Mouse (Mus musculus) kidney, embryonic 16.5 days (tissue): Measurements from ENCODE around the gene Iqgap2. TPM values are rescaled to one million over a fixed set of nuclear protein-coding genes. Genes with fewer than 3 reads are reported as not detected.

ENCODE experiments used
- ATAC-seq: fragments of 200-750 bp; cut with Nextera tagmentation; 2 replicates; pipeline ENCODE4 v1.8.0; 2017; ENCODE audit warnings: moderate TSS enrichment; ENCODE audit not compliant: low FRiP score, low TSS enrichment
- H3K27ac ChIP-seq: fragments of 300-500 bp; sonication (generic); 2 replicates; pipeline ENCODE4 v1.5.1; 2014; ENCODE audit warnings: low read length
- H3K27me3 ChIP-seq: fragments of 300-500 bp; sonication (generic); 2 replicates; pipeline ENCODE4 v1.6.1; 2014; ENCODE audit warnings: low read length, control low read depth, mixed read lengths; ENCODE audit not compliant: insufficient read depth
- H3K36me3 ChIP-seq: fragments of 300-500 bp; sonication (generic); 2 replicates; pipeline ENCODE4 v1.6.1; 2014; ENCODE audit warnings: low read length, control low read depth, mixed read lengths; ENCODE audit not compliant: insufficient read depth
- H3K4me1 ChIP-seq: fragments of 300-500 bp; sonication (generic); 2 replicates; pipeline ENCODE4 v1.6.1; 2014; ENCODE audit warnings: low read length, control low read depth, mixed read lengths; ENCODE audit not compliant: insufficient read depth
- H3K4me2 ChIP-seq: fragments of 300-500 bp; sonication (generic); replicated peaks from 2 replicates; pipeline ENCODE4 v1.6.1; 2014; ENCODE audit warnings: low read depth, low read length
- H3K4me3 ChIP-seq: fragments of 300-500 bp; sonication (generic); 2 replicates; pipeline ENCODE4 v1.5.1; 2014; ENCODE audit warnings: mild to moderate bottlenecking, low read length
- H3K9ac ChIP-seq: fragments of 300-500 bp; sonication (generic); replicated peaks from 2 replicates; pipeline ENCODE4 v1.6.1; 2014; ENCODE audit warnings: low read length
- H3K9me3 ChIP-seq: fragments of 300-500 bp; sonication (generic); 2 replicates; pipeline ENCODE4 v1.6.1; 2016; ENCODE audit warnings: low read length, control low read depth
- WGBS: fragments of 180-500 bp; shearing (Covaris S2); extraction: QIAGEN DNeasy Blood & Tissue Kit; methylation state at CpG from one replicate; pipeline ENCODE4 v1.1.7; 2014; 5-methylcytosine and 5-hydroxymethylcytosine counted together
- polyA plus RNA-seq: library from polyadenylated mRNA; unstranded; fragments of >200 nt; fragmentation: Nextera tagmentation; extraction: Ambion mirVana; gene quantifications from 2 replicates; pipeline ENCODE4 v1.2.1, GENCODE M21; 2015

Iqgap2 gene
- polyA plus RNA-seq, 1 experiment from 2014 or later, result 10.5 TPM

DNA sequence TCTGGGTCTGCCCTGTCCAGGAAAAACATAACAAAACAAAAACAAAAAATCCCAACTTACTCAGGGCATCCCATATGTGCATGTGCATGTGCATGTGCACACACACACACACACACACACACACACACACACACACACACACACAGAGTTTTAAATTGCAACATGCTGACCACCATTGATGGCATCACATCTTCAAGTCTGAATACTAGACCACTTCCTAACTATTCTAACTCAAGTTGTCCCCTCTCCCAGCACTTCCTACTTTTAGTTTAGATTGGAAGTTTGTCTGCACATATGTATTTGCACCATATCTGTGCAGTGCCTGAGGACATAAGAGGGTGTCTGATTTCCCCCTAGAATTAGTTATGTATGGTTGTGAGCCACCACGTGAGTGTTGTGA lies 49.8 kb downstream of the Iqgap2 start:
- H3K4me3 ChIP-seq, result no peak overlapping the region
- no peak overlapping the region for H3K27ac ChIP-seq
- no peak overlapping the region for H3K4me2 ChIP-seq
- H3K36me3 ChIP-seq, result no peaks in the 10 kb centered on the region
- no peaks in the 10 kb centered on the region for H3K9me3 ChIP-seq
- 81% methylated on average over 1 of the region's 1 CpGs for WGBS
- H3K27me3 ChIP-seq, result no peaks in the 10 kb centered on the region
- no peak for ATAC-seq
- peaks cover 5% of the 10 kb centered on the region for H3K4me1 ChIP-seq
- no peak overlapping the region for H3K9ac ChIP-seq

DNA sequence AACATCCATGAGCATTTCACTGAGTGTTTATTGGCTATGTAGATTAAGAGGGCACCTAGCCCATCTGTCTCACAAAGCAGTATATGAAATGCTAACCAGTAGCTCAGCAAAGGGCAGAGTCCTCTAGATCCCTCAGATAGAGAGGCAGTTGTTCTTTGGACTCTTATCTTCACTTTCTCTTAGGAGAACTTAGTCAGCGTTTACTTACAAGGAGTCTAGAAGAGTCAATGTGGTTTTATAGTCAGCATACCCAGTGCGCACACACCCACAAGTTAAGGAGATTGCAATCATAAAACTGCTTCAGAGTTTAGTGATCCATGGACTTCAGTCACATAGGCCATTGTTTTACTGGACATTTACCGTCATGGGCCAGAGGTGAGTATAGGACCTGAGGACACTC lies 54.8 kb downstream of the Iqgap2 start:
- peak; percentile 63 for ATAC-seq
- Histone ChIP-seq H3K4me3 (no peak overlapping the region), H3K36me3 (no peaks in the 10 kb centered on the region), H3K27ac (peak overlapping the region; percentile 3; the same call in 1 of the 2 replicates), H3K27me3 (no peaks in the 10 kb centered on the region), H3K9ac (no peak overlapping the region), H3K4me2 (no peak overlapping the region), H3K4me1 (peaks cover 5% of the 10 kb centered on the region), H3K9me3 (no peaks in the 10 kb centered on the region)
- WGBS, result 46% methylated on average over 3 of the region's 3 CpGs

DNA sequence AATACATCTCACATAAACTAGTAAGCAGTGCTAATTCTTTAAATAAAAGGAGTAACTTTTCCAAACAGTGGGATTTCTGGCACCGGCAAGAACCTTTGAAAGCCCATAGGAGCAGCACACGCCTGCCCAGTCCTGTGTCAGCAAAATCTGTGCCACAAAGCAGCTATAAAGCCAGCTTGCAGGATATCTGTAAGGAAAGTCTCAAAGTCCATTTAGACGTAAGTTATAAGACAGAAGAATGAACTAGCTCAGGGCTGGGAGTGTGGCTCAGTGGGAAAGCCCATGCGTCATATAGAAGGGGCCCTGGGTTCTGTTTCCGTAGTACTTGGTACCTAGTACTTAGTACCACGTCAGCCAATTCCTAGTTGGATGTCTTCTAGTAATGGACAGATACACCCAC lies 58.2 kb downstream of the Iqgap2 start:
- Histone ChIP-seq H3K4me3 (no peak overlapping the region), H3K4me1 (peaks cover 5% of the 10 kb centered on the region), H3K4me2 (no peak overlapping the region), H3K27me3 (no peaks in the 10 kb centered on the region), H3K9me3 (no peaks in the 10 kb centered on the region), H3K9ac (no peak overlapping the region), H3K36me3 (no peaks in the 10 kb centered on the region), H3K27ac (no peak overlapping the region)
- 87% methylated on average over 6 of the region's 6 CpGs for WGBS
- no peak for ATAC-seq

DNA sequence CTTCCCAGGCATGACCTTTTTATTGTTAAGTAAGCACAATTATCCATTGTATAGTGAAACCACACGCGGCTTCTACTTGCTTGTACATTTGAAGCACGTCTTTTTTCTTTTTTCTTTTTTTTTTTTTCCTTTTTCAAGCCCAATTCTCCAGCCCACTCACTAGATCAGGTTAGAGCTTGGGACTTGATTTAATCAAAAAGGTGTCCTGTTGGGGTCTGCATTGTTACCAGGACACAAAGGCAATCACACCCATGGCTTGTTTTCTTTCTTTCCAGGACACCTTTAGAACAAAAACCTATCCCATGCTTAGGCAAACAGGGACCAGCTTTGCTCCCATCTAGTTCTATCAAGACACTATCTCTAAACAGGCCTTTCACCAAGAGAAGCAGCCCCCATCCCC lies 59.0 kb downstream of the Iqgap2 start:
- no peak for ATAC-seq
- 58% methylated on average over 3 of the region's 3 CpGs for WGBS
- H3K4me1 ChIP-seq, result peaks cover 5% of the 10 kb centered on the region

DNA sequence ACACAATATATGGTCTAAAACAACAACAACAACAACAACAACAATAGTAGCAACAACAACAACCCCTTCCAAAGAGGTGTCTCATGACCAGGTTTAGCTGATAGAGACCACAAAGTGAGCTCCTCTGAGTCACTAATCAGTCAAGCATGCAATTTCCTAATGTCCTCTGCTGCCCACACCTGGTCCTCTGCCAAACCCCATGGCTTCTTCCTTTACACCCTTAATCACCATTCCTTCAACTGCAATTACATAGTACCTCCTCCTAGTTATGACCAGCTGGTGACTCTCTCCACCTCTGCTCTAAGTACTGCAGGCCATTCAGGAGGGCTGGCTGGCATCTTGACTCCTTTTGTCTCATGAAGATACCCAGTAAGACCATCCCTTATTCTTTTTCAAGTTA lies 60.0 kb downstream of the Iqgap2 start:
- H3K4me1 ChIP-seq, result no peaks in the 10 kb centered on the region
- H3K27ac ChIP-seq, result no peak overlapping the region
- H3K27me3 ChIP-seq, result no peaks in the 10 kb centered on the region
- ATAC-seq, result no peak
- H3K4me2 ChIP-seq, result no peak overlapping the region
- no peaks in the 10 kb centered on the region for H3K36me3 ChIP-seq
- no peak overlapping the region for H3K9ac ChIP-seq
- H3K9me3 ChIP-seq, result no peaks in the 10 kb centered on the region
- no peak overlapping the region for H3K4me3 ChIP-seq

More for the DNA sequence above, 59.0 kb downstream of the Iqgap2 start:
- H3K27me3 ChIP-seq, result no peaks in the 10 kb centered on the region
- H3K4me3 ChIP-seq, result no peak overlapping the region
- no peak overlapping the region for H3K27ac ChIP-seq
- no peaks in the 10 kb centered on the region for H3K36me3 ChIP-seq
- H3K9ac ChIP-seq, result no peak overlapping the region
- no peak overlapping the region for H3K4me2 ChIP-seq
- no peaks in the 10 kb centered on the region for H3K9me3 ChIP-seq

DNA sequence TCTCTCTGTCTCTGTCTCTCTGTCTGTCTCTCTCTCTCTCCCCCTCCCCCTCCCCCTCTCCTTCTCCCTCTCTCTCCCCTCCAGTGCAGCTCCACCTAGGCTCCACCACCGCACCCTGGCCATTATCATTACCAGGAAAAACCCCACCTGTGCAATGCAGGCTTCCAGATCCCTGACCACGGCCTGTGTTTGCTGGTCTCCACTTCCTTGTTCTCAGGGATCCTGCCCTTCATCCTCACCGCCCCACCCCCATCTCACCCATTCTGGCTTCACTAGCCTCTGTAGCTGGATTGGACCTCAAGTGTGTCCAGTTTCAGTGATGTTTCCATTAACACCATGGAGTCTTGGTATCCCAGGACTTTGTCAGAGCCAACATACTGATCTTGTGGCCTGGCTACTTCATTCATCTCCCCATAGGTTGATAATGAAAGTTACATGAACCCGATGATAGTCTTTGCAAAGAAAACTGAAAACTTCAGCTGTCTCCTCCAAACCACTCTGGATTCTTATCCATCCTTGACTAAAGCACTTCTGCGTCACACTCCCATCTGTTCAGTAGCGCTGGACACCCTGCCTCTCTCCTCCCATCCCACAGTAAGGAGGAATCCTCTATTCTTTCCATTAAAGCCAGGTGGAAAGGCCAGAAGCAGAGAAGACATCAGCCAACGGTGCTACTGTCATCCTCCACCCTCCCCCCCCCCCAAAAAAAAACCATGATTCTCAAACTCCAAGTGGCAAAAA lies 62.1 kb downstream of the Iqgap2 start:
- no peaks in the 10 kb centered on the region for H3K4me1 ChIP-seq
- no peaks in the 10 kb centered on the region for H3K27me3 ChIP-seq
- no peak overlapping the region for H3K9ac ChIP-seq
- no peaks in the 10 kb centered on the region for H3K9me3 ChIP-seq
- WGBS, result 83% methylated on average over 7 of the region's 7 CpGs
- H3K4me2 ChIP-seq, result no peak overlapping the region
- H3K27ac ChIP-seq, result no peak overlapping the region
- no peak for ATAC-seq
- no peak overlapping the region for H3K4me3 ChIP-seq
- no peaks in the 10 kb centered on the region for H3K36me3 ChIP-seq

DNA sequence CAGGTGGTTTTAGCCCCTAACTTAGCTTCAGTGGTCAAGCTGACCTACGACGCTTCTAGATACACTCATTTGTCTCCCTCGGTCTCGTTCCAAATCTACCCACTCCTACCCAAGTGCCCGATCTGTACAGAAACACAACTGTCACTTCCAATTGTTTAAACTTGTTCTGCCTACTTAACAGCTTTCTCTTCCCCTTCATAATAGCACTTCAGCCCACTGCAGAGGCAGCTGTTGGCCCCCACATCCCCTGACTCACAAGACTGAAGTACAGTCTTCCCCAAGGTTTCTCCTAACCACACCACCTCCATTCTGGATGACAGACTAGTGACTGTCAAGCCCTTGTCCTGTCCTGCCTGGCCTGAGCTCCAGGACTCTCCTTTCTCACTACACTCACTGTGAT lies 63.1 kb downstream of the Iqgap2 start:
- whole genome bisulfite sequencing, result 90% methylated on average over 5 of the region's 5 CpGs
- no peak overlapping the region for H3K4me2 ChIP-seq

DNA sequence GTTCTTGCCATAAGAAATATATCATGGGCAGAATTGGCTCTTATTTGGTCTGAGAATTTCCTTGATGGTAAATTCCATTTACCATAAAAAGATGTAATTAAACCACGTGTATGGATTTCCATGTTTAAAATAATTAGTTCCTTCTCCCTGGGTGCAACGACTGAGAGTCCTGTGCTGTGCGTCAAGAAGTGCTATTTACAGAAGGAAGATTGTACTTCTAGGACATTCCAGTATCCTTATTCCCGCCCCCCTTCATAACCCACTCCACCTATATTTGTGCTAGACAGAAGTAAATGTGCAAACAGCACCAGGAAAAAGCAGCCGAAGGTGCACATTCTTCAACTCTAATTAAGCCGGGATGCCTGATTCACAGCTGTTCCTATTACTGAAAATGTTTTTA lies 65.5 kb downstream of the Iqgap2 start:
- Histone ChIP-seq H3K36me3 (no peaks in the 10 kb centered on the region), H3K27me3 (no peaks in the 10 kb centered on the region), H3K9ac (no peak overlapping the region), H3K27ac (no peak overlapping the region), H3K4me1 (no peaks in the 10 kb centered on the region), H3K4me2 (no peak overlapping the region), H3K9me3 (no peaks in the 10 kb centered on the region), H3K4me3 (no peak overlapping the region)
- peak; percentile 9; the same call in 1 of the 2 replicates for ATAC-seq
- 74% methylated on average over 6 of the region's 6 CpGs for WGBS

More for the DNA sequence above, 63.1 kb downstream of the Iqgap2 start:
- Histone ChIP-seq H3K9me3 (no peaks in the 10 kb centered on the region), H3K9ac (no peak overlapping the region), H3K36me3 (no peaks in the 10 kb centered on the region), H3K27me3 (no peaks in the 10 kb centered on the region), H3K4me1 (no peaks in the 10 kb centered on the region), H3K27ac (no peak overlapping the region), H3K4me3 (no peak overlapping the region)
- no peak for ATAC-seq

DNA sequence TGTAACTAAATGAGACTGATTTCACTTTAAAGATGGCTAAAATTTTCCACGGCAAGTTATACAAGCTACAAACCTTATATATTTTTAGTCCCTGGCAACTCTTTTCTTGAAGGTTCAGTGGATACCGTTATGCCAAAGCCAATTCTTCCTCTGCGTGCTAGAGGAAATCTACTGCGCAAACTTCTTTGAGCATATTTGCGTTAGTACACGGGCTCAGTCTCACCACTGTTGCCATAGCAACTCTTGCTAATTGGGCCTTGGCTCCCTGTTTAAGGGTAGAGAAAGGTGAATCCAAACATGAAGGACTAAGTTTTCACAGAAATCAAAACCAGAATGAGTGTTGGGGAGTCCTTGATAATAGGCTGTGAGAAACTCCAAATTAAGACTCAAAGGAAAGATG lies 68.8 kb downstream of the Iqgap2 start:
- no peak for ATAC-seq
- H3K27me3 ChIP-seq, result no peaks in the 10 kb centered on the region
- H3K9ac ChIP-seq, result no peak overlapping the region
- H3K4me3 ChIP-seq, result no peak overlapping the region
- no peaks in the 10 kb centered on the region for H3K4me1 ChIP-seq
- H3K4me2 ChIP-seq, result no peak overlapping the region
- no peaks in the 10 kb centered on the region for H3K9me3 ChIP-seq
- no peak overlapping the region for H3K27ac ChIP-seq
- WGBS, result 91% methylated on average over 6 of the region's 6 CpGs
- H3K36me3 ChIP-seq, result no peaks in the 10 kb centered on the region

DNA sequence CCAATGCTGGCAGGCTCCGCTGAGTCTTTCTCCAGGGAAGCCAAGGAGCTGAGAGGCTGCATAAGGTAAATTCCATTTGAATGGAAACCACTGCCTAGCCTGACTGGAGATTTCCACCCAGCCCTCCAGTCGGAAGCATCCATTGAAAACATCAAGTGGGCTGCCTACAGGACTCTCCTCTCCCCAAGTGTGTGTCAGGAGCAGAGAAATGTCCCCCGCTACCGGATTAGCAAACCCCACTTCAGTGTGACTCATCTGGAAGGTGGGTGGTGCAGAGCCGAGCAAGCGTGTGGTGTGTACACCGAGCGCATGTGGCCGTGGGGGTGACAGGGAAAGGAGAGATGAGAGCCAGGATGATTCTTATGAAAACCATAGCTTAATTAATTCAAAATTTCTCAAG lies 71.7 kb downstream of the Iqgap2 start:
- Histone ChIP-seq H3K9me3 (no peaks in the 10 kb centered on the region), H3K4me2 (no peak overlapping the region), H3K4me3 (no peak overlapping the region), H3K4me1 (no peaks in the 10 kb centered on the region), H3K27ac (no peak overlapping the region), H3K9ac (no peak overlapping the region), H3K27me3 (no peaks in the 10 kb centered on the region), H3K36me3 (no peaks in the 10 kb centered on the region)
- 85% methylated on average over 9 of the region's 9 CpGs for WGBS
- no peak for ATAC-seq
